Mouse (Mus musculus) skeletal muscle tissue, adult 2 months (tissue): Measurements from ENCODE around the gene Slc17a2.
"Not testable (repeated sequence)": the region's sequence is repeated elsewhere in the genome, so short reads cannot be mapped to it uniquely, and the experiment has no call there.

Source experiments
- DNase-seq: peaks from one replicate; pipeline ENCODE4 v3.0.0-alpha.2; 2012; ENCODE audit warnings: low read depth, low spot score

Gene Slc17a2

GRCm38 (mm10) chr13:23806422-23807052, at the start of gene Slc17a2:
Slc17a2 (plus strand) TSS chr13:23806993.
- DNase-seq, result no peak

GRCm38 (mm10) chr13:23757211-23757773, 49.5 kb upstream of the Slc17a2 start:
- no peak for DNase-seq

GRCm38 (mm10) chr13:23757921-23758320, 48.9 kb upstream of the Slc17a2 start:
- DNase-seq, result no peak

- no peak for DNase-seq
These were observed 47.5 kb upstream of the Slc17a2 start for GRCm38 (mm10) chr13:23759251-23759771.

- DNase-seq, result no peak
These were observed 46.9 kb upstream of the Slc17a2 start for GRCm38 (mm10) chr13:23759916-23760239.

DNA sequence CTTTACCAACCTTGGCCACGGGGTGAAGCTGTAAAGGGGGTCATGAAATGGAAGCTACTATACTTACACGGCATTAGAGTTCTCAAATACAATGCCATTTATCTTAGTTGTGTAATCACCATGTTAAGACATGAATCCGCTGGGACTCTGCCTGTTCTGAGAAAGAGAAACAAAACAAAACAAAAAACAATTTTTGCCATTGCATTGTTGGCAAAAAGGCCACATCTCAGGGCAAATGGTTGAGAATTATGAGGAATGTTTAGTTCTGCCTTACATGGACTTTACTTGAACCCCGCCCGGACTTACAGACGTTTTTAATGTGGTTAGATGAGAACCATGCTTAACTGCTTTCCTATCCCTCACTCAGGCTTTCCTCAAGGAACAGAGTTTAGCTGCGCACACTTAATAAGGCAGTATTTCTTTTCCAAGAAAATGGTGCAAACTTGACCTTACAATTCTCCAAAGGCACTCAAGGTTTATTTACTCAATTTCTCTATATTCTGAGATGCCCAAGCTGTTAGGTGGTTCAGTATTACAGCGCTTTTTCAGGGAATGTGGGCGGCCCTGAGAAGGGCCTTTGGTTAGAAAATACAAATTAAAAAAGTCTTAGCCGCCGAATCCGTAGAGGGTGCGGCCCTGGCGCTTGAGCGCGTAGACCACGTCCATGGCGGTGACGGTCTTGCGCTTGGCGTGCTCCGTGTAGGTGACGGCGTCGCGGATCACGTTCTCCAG, 46.4 kb upstream of the Slc17a2 start:
- no peak for DNase-seq

DNA sequence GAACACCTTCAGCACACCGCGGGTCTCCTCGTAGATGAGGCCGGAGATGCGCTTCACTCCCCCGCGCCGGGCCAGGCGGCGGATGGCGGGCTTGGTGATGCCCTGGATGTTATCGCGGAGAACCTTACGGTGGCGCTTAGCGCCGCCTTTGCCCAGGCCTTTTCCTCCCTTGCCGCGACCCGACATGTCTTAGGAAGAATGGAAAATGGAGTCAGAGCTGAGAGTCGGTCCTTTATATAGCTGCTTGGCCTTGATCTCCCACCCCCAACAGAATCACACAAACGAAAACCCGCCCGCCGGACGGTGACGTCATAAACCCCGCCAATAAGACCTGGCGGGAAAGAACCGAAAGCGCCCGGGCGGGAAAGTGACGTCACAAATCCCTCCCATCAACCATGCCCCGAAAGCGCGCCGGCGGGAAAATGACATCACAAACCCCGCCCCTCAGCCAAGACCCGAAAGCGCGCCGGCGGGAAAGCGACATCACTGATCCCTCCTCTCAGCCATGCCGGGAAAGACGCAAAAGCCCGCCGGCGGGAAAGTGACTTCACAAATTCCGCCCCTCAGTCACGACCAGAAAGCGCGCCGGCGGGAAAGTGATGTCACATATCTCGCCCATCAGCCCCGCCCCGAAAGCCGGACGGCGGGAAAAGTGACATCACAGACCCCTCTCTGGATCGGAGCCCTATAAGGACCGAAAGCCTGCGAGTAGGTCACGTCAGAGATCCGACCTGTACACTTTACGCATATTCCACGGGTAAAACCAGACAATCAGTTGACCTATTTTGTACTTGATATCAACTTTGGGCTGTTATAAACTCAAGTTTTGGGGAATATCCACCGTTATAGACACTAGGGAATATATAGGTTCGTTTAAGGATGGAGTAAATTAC, 45.6 kb upstream of the Slc17a2 start, which contains the start of gene Hist1h4a:
Gene Hist1h4a, minus strand, starts transcription at position 259 of the 893 bp plus-strand sequence.
- DNase-seq, result peak; percentile 95

- peak; percentile 79 for DNase-seq
These were observed 44.6 kb upstream of the Slc17a2 start, which contains the start of gene Hist1h3a for GRCm38 (mm10) chr13:23761871-23762821. Hist1h3a (minus strand) TSS chr13:23762386.

GRCm38 (mm10) chr13:23763242-23763585, 43.6 kb upstream of the Slc17a2 start:
- DNase-seq, result no peak

- peak; percentile 87 for DNase-seq
These were observed 43.0 kb upstream of the Slc17a2 start, which contains the start of gene Hist1h1a for GRCm38 (mm10) chr13:23763586-23764323. Hist1h1a (plus strand) TSS chr13:23763666.

- DNase-seq, result no peak
These were observed 42.2 kb upstream of the Slc17a2 start for GRCm38 (mm10) chr13:23764324-23765171.

GRCm38 (mm10) chr13:23765172-23765513, 41.6 kb upstream of the Slc17a2 start:
- no peak for DNase-seq

DNA sequence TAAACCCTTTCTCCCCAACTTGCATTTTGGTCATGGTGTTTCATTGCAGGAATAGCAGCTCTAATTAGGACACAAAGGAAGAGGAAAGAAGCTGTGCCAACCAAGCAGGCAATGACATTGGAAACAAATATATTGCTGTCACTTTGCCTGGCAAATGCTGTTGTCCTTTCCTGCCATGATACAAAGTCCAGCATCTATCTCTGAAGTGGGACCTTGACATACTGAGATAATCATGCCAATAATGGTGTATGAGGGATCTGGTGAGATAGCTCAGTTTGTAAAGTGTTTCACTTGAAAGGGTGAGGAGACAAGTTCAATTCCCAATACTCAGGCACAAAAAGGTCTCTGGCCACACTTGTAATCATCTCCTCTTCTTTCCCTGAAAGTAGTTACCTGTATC, 40.0 kb upstream of the Slc17a2 start:
- no peak for DNase-seq

DNA sequence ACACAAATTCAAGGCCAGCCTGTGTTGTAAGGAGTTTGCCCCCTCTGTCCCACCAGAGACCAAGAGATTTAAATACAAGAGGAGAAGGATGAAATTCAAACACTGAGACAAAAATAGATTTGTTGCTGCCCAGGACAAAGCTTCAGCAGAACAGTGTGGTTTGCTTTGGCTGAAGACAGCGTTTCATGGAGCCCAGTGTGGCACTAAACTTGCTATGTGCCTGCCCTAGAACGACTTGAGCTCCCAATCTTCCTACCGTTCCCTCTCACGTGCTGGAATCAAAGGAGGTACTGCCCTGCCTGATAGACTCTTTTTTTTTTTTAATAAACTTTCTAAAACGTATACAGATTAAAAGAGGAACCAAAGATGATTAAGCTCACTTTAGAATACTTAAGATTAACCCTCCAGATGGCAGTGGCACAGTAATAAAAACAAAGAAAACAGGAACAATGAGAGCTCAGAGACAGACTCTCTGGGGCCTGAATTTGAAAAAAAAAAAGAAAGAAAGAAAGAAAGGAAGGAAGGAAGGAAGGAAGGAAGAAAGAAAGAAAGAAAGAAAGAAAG, 37.9 kb upstream of the Slc17a2 start:
- DNase-seq, result no peak

GRCm38 (mm10) chr13:23769613-23770012, 37.2 kb upstream of the Slc17a2 start, which contains the start of gene Trim38:
Trim38 (plus strand) TSS chr13:23769913.
- not testable (repeated sequence) for DNase-seq

GRCm38 (mm10) chr13:23772561-23773313, 34.1 kb upstream of the Slc17a2 start:
- no peak for DNase-seq

- no peak for DNase-seq
These were observed 28.5 kb upstream of the Slc17a2 start for GRCm38 (mm10) chr13:23778339-23778738.

GRCm38 (mm10) chr13:23779025-23779424, 27.8 kb upstream of the Slc17a2 start:
- DNase-seq, result no peak
